Mouse (Mus musculus) bone marrow macrophage, adult 2 months (primary cell): ENCODE results near the gene Slc4a4. TPM values are rescaled to one million over a fixed set of nuclear protein-coding genes. Genes with fewer than 3 reads are reported as not detected.

Experiments
- H3K27ac ChIP-seq: 2 replicates; pipeline ENCODE4 v1.5.1; 2012; ENCODE audit warnings: low read depth, low read length; ENCODE audit not compliant: insufficient read depth
- H3K4me1 ChIP-seq: 2 replicates; pipeline ENCODE4 v1.6.1; 2012; ENCODE audit warnings: low read length; ENCODE audit not compliant: control insufficient read depth, insufficient read depth
- H3K4me3 ChIP-seq: 2 replicates; pipeline ENCODE4 v1.5.1; 2012; ENCODE audit warnings: mild to moderate bottlenecking, low read length, moderate library complexity; ENCODE audit not compliant: insufficient read depth
- CTCF ChIP-seq: IDR thresholded peaks from 2 replicates; pipeline ENCODE4 v1.5.1; 2012; ENCODE audit warnings: low read depth, mild to moderate bottlenecking, low read length, moderate library complexity
- POLR2A ChIP-seq: IDR thresholded peaks from 2 replicates; pipeline ENCODE4 v1.6.1; 2012; ENCODE audit warnings: mild to moderate bottlenecking, low read depth, low read length, borderline replicate concordance
- polyA plus RNA-seq: library from polyadenylated mRNA; stranded (reverse); fragments of >200 nt; gene quantifications from 2 replicates; pipeline ENCODE4 v1.2.4, GENCODE M21; 2012; ENCODE audit not compliant: missing spikeins, insufficient read depth, insufficient read length

Gene Slc4a4
- polyA plus RNA-seq, 1 experiment: not detected

- Histone ChIP-seq H3K4me3 (no peak overlapping the region), H3K27ac (no peak overlapping the region), H3K4me1 (no peaks in the 10 kb centered on the region)
- TF ChIP-seq POLR2A (no peak), CTCF (no peak)
Observed at GRCm38 (mm10) chr5:88915082-88915481, 28.5 kb downstream of the Slc4a4 start.

- H3K27ac ChIP-seq: no peak overlapping the region
- no peak for TF ChIP-seq POLR2A
- no peak for TF ChIP-seq CTCF
- no peaks in the 10 kb centered on the region for H3K4me1 ChIP-seq
Observed at GRCm38 (mm10) chr5:88916501-88916971, 29.9 kb downstream of the Slc4a4 start.

GRCm38 (mm10) chr5:88917221-88917620 is 30.6 kb downstream of the Slc4a4 start:
- H3K4me1 ChIP-seq: no peaks in the 10 kb centered on the region
- TF ChIP-seq POLR2A (no peak), CTCF (no peak)
- no peak overlapping the region for H3K4me3 ChIP-seq
- no peak overlapping the region for H3K27ac ChIP-seq

More at GRCm38 (mm10) chr5:88916501-88916971, 29.9 kb downstream of the Slc4a4 start:
- no peak overlapping the region for H3K4me3 ChIP-seq

DNA sequence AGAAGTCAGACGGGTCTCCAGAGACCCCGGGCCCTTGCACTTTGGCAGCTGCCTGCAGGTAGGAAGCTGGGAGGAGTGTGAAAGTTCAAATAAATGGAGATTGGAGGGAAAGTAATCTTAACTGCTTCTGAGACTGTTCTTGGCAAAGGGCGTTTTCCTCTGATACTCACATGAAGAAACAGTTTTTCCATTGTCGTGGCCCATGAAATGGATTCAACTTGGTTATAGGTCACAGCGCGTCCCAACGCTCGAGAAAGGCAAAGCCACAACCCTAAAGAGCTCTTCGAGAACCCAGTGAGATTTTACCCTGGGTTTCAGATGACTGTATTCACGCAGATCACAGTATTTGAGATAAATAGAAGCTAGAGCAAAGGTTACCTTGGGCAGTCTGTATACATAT is 31.0 kb downstream of the Slc4a4 start:
- TF ChIP-seq POLR2A (no peak), CTCF (no peak)
- Histone ChIP-seq H3K27ac (no peak overlapping the region), H3K4me1 (no peaks in the 10 kb centered on the region), H3K4me3 (no peak overlapping the region)

DNA sequence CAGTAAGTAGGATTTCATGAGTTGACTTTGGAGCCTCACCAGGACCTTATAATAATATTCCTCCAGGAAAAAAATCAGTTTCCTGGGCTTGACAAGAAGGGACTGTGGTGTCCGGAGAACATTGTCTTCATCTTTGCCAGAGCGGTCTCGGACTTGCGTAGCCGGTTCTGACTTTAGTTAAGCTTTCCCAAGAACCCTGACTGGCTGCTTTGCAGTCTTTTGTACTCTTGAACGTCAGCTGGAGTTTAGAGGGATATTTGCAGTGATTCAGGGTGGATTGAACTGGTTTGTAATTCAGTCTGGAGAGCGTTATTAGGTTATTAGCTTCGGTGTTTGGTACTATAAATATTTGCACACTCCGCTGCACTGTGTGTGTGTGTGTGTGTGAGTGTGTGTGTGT is 31.9 kb downstream of the Slc4a4 start:
- Histone ChIP-seq H3K4me3 (no peak overlapping the region), H3K4me1 (no peaks in the 10 kb centered on the region), H3K27ac (no peak overlapping the region)
- TF ChIP-seq POLR2A (no peak), CTCF (no peak)

DNA sequence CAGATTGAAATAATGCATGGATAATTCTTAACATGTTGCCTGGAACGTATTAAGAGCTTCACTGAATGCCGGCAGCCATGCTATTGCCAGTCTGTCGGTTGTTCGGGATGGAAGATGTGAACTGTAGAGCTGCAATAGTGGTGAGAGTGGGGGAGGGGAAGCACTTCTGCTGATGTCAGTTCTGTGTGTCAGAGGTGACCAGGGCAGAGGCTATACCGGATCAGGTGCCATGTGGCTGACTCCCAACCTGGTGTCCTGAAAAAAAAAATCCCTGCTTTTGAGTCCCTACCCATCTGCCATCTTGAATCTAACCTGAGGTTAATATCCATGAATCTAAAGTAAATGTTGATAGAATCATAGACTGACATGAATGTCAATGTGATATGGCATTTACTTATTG is 39.0 kb downstream of the Slc4a4 start:
- Histone ChIP-seq H3K4me3 (no peak overlapping the region), H3K4me1 (no peaks in the 10 kb centered on the region), H3K27ac (no peak overlapping the region)
- TF ChIP-seq CTCF (no peak), POLR2A (no peak)

GRCm38 (mm10) chr5:88928201-88928916 is 41.7 kb downstream of the Slc4a4 start:
- Histone ChIP-seq H3K4me1 (no peaks in the 10 kb centered on the region), H3K27ac (no peak overlapping the region), H3K4me3 (no peak overlapping the region)
- TF ChIP-seq POLR2A: no peak
- no peak for TF ChIP-seq CTCF

- no peak for TF ChIP-seq POLR2A
- no peak overlapping the region for H3K4me3 ChIP-seq
- H3K27ac ChIP-seq: no peak overlapping the region
- H3K4me1 ChIP-seq: no peaks in the 10 kb centered on the region
Observed at GRCm38 (mm10) chr5:88929392-88930094, 42.9 kb downstream of the Slc4a4 start.

GRCm38 (mm10) chr5:88930129-88930528 is 43.5 kb downstream of the Slc4a4 start:
- Histone ChIP-seq H3K4me3 (no peak overlapping the region), H3K27ac (no peak overlapping the region), H3K4me1 (no peaks in the 10 kb centered on the region)
- TF ChIP-seq POLR2A: no peak
- no peak for TF ChIP-seq CTCF

GRCm38 (mm10) chr5:88930611-88931010 is 44.0 kb downstream of the Slc4a4 start:
- no peak for TF ChIP-seq CTCF
- no peak for TF ChIP-seq POLR2A
- H3K4me3 ChIP-seq: no peak overlapping the region

More at GRCm38 (mm10) chr5:88930611-88931010, 44.0 kb downstream of the Slc4a4 start:
- Histone ChIP-seq H3K4me1 (no peaks in the 10 kb centered on the region), H3K27ac (no peak overlapping the region)
